Mouse (Mus musculus) C2C12 (cell line): Measurements from ENCODE around the gene Rhoh.

Experiments
- CEBPB ChIP-seq: IDR thresholded peaks from one replicate; pipeline ENCODE4 v1.6.1; 2011; ENCODE audit warnings: low read depth, mild to moderate bottlenecking, control low read depth, moderate library complexity
- CTCF ChIP-seq: IDR thresholded peaks from one replicate; pipeline ENCODE4 v1.5.1; 2011; ENCODE audit not compliant: control insufficient read depth, insufficient read depth, insufficient read length
- MAX ChIP-seq: IDR thresholded peaks from one replicate; pipeline ENCODE4 v1.6.1; 2011; ENCODE audit warnings: mild to moderate bottlenecking, control low read depth
- MYOD1 ChIP-seq: IDR thresholded peaks from one replicate; pipeline ENCODE4 v1.6.1; 2011; ENCODE audit warnings: low read depth; ENCODE audit not compliant: control insufficient read depth, insufficient read length
- MYOG ChIP-seq: IDR thresholded peaks from one replicate; pipeline ENCODE4 v1.6.1; 2011; ENCODE audit not compliant: control insufficient read depth, insufficient read length; ENCODE audit errors: extremely low read depth
- USF1 ChIP-seq: IDR thresholded peaks from one replicate; pipeline ENCODE4 v1.6.1; 2011; ENCODE audit warnings: low read depth, mild to moderate bottlenecking, control low read depth, moderate library complexity

DNA sequence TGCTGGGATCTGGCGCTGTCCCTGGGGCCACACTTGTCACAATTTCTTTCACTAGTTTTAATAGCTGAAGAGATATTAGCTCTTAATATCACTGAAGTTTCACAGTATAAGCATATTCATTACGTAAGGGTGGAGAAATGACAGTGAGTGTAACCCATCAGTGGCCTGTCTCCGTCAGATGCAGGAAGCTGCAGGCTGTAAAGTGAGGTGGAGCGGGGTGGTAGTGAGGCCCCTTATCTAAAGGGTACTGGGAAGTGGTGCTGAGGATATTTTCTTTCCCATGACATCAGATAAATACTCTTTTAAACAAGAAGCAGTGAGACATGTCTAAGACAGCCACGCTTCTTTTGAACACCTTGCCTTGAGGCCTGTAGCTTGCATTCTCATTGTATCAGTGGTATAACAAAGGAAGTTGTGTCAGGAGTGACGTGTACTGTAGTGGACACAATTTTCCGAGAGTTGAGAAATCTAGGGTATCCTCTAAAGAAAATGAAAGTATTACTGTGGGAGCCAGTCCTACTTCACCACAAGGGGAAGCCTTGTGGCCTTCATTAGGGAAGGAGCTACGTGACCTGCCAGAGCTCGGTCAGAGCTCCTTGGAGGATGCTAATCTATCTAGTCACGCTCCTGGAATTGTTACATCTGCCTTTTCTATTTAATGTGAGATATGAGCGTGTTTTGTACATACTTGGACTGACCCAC is 28.9 kb upstream of the Rhoh start:
- TF ChIP-seq MAX, result no peak
- TF ChIP-seq CTCF, result no peak
- no peak for TF ChIP-seq CEBPB
- no peak for TF ChIP-seq USF1
- TF ChIP-seq MYOG, result no peak
- no peak for TF ChIP-seq MYOD1
